30 mouse cellular contexts compared by ENCODE assay signal in the genomic region with DNA sequence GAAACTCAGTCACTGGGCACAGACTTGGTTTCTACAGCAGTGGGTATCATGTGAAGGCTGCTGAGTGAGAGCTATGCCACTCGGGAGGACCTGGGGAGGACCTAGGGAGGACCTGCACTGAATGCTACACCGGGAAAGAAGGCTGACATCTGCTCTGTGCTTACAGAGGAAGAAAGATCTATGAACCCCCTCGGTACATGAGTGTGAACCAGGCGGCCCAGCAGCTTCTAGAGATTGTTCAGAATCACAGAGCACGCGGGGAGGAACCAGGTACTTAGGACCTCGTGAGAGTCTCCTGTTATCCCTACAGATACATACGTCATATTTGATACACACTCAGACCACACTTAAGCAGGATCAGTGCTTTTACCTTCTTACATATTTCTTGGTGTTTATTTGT.
"Had no signal": no experiment of that assay in that cellular context is flagged by ENCODE, and none has a peak within 500 bp of the region (broad histone marks: within the 10 kb centered on the region; RNA-seq: fewer than 3 reads in every experiment).

No protein-coding gene starts in this region.

- H3K27ac ChIP-seq: limb, embryonic 10.5 days; limb, embryonic 12.5 days; limb, embryonic 13.5 days; limb, embryonic 15.5 days; liver, embryonic 12.5 days; liver, embryonic 13.5 days; liver, embryonic 14.5 days; liver, embryonic 15.5 days; lung, embryonic 15.5 days; macrophage; midbrain, embryonic 10.5 days; midbrain, embryonic 12.5 days; midbrain, embryonic 15.5 days; neural tube, embryonic 12.5 days had no signal

- H3K9ac ChIP-seq: limb, embryonic 12.5 days; limb, embryonic 13.5 days; limb, embryonic 15.5 days; liver, embryonic 12.5 days; liver, embryonic 13.5 days; liver, embryonic 14.5 days; liver, embryonic 15.5 days; liver, postnatal 0 days; lung, embryonic 14.5 days; lung, embryonic 15.5 days; midbrain, embryonic 12.5 days; midbrain, embryonic 15.5 days; neural tube, embryonic 12.5 days had no signal

- DNase-seq: left cerebral cortex, postnatal 4 days; liver; liver, embryonic 13.5 days; liver, postnatal 0 days; lung, adult 18-20 months; lung, adult 2 months; lung, embryonic 14.5 days; lung, postnatal 10 days; lung, postnatal 14 days; lung, postnatal 36 days; lung, postnatal 4 days; midbrain, embryonic 14.5 days had no signal

- H3K27me3 ChIP-seq: limb, embryonic 12.5 days; limb, embryonic 13.5 days; limb, embryonic 15.5 days; liver, embryonic 12.5 days; liver, embryonic 13.5 days; liver, embryonic 15.5 days; lung, embryonic 15.5 days; megakaryocyte, embryonic 14.5 days; midbrain, embryonic 12.5 days; midbrain, embryonic 15.5 days; neural tube, embryonic 12.5 days had no signal

- H3K4me3 ChIP-seq: limb, embryonic 10.5 days; limb, embryonic 12.5 days; limb, embryonic 13.5 days; limb, embryonic 15.5 days; liver, embryonic 12.5 days; liver, embryonic 13.5 days; liver, embryonic 15.5 days; lung, embryonic 15.5 days; megakaryocyte, embryonic 14.5 days; midbrain, embryonic 10.5 days; midbrain, embryonic 12.5 days; midbrain, embryonic 15.5 days; myocyte; neural tube, embryonic 12.5 days had no signal

- H3K4me1 ChIP-seq: limb, embryonic 10.5 days; limb, embryonic 12.5 days; limb, embryonic 13.5 days; limb, embryonic 15.5 days; liver, embryonic 12.5 days; liver, embryonic 13.5 days; liver, embryonic 15.5 days; lung, embryonic 15.5 days; midbrain, embryonic 10.5 days; midbrain, embryonic 12.5 days; midbrain, embryonic 15.5 days; neural tube, embryonic 12.5 days had no signal

- ATAC-seq: liver, embryonic 12.5 days; liver, postnatal 0 days; lung, postnatal 0 days; midbrain, embryonic 15.5 days; midbrain, embryonic 16.5 days had no signal

- H3K9me3 ChIP-seq: limb, embryonic 10.5 days; limb, embryonic 12.5 days; limb, embryonic 13.5 days; limb, embryonic 15.5 days; liver, embryonic 12.5 days; liver, embryonic 13.5 days; liver, embryonic 15.5 days; lung, embryonic 15.5 days; megakaryocyte, embryonic 14.5 days; midbrain, embryonic 10.5 days; midbrain, embryonic 12.5 days; midbrain, embryonic 15.5 days; neural tube, embryonic 12.5 days had no signal

- H3K4me2 ChIP-seq: limb, embryonic 12.5 days; limb, embryonic 13.5 days; limb, embryonic 15.5 days; liver, embryonic 11.5 days; liver, embryonic 12.5 days; liver, embryonic 13.5 days; liver, embryonic 15.5 days; lung, embryonic 14.5 days; lung, embryonic 15.5 days; midbrain, embryonic 12.5 days; midbrain, embryonic 15.5 days; neural tube, embryonic 12.5 days had no signal
